Mouse (Mus musculus) midbrain, embryonic 15.5 days (tissue): Measurements from ENCODE around the gene Bcap31. TPM values are rescaled to one million over a fixed set of nuclear protein-coding genes. Genes with fewer than 3 reads are reported as not detected.

ENCODE experiments used
- ATAC-seq: fragments of 200-750 bp; cut with Nextera tagmentation; replicated peaks from 2 replicates; pipeline ENCODE4 v1.8.0; 2017; ENCODE audit warnings: moderate TSS enrichment
- H3K27ac ChIP-seq: fragments of 300-500 bp; sonication (generic); 2 replicates; pipeline ENCODE4 v1.5.1; 2015; ENCODE audit warnings: mild to moderate bottlenecking, inconsistent platforms
- H3K27me3 ChIP-seq: fragments of 300-500 bp; sonication (generic); replicated peaks from 2 replicates; pipeline ENCODE4 v1.6.1; 2015; ENCODE audit warnings: inconsistent platforms
- H3K36me3 ChIP-seq: fragments of 300-500 bp; sonication (generic); replicated peaks from 2 replicates; pipeline ENCODE4 v1.6.1; 2015; ENCODE audit warnings: inconsistent platforms
- H3K4me1 ChIP-seq: fragments of 300-500 bp; sonication (generic); 2 replicates; pipeline ENCODE4 v1.6.1; 2015; ENCODE audit warnings: inconsistent platforms
- H3K4me2 ChIP-seq: fragments of 300-500 bp; sonication (generic); 2 replicates; pipeline ENCODE4 v1.6.1; 2015; ENCODE audit warnings: inconsistent platforms, mild to moderate bottlenecking, moderate library complexity
- H3K4me3 ChIP-seq: fragments of 300-500 bp; sonication (generic); 2 replicates; pipeline ENCODE4 v1.5.1; 2015; ENCODE audit warnings: mild to moderate bottlenecking, inconsistent platforms
- H3K9ac ChIP-seq: fragments of 300-500 bp; sonication (generic); 2 replicates; pipeline ENCODE4 v1.6.1; 2015; ENCODE audit warnings: mild to moderate bottlenecking, inconsistent platforms
- H3K9me3 ChIP-seq: fragments of 300-500 bp; sonication (generic); 2 replicates; pipeline ENCODE4 v1.6.1; 2016; ENCODE audit warnings: inconsistent platforms
- WGBS: fragments of 180-500 bp; shearing (Covaris S2); methylation state at CpG from one replicate; pipeline ENCODE4 v1.1.7; 2015; ENCODE audit warnings: mixed read lengths; 5-methylcytosine and 5-hydroxymethylcytosine counted together
- polyA plus RNA-seq: library from polyadenylated mRNA; unstranded; fragments of >200 nt; fragmentation: Nextera tagmentation; extraction: Ambion mirVana; gene quantifications from 2 replicates; pipeline ENCODE4 v1.2.1, GENCODE M21; 2015

Bcap31 gene
- polyA plus RNA-seq, 1 experiment from 2014 or later = 112 TPM

DNA sequence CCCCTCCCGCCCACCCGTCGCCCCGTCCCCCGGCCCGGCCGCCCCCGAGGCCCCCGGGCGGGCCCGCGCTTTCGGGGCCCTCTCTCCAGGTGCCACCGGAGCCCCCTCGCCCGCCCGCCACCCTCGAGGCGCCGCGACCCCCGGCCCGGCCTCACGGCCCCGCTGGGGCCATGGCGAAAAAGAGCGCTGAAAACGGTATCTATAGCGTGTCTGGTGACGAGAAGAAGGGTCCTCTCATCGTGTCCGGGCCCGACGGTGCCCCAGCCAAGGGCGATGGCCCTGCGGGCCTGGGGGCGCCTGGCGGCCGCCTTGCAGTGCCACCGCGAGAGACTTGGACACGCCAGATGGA lies 42.4 kb downstream of the Bcap31 start:
- Histone ChIP-seq H3K27me3 (no peaks in the 10 kb centered on the region), H3K9me3 (no peaks in the 10 kb centered on the region), H3K4me3 (peak overlapping the region; percentile 66), H3K9ac (peak overlapping the region; percentile 67), H3K27ac (peak overlapping the region; percentile 71), H3K4me2 (peak overlapping the region; percentile 71), H3K36me3 (no peaks in the 10 kb centered on the region), H3K4me1 (peaks cover 21% of the 10 kb centered on the region)
- peak; percentile 39 for ATAC-seq
- 24% methylated on average over 27 of the region's 42 CpGs for WGBS

DNA sequence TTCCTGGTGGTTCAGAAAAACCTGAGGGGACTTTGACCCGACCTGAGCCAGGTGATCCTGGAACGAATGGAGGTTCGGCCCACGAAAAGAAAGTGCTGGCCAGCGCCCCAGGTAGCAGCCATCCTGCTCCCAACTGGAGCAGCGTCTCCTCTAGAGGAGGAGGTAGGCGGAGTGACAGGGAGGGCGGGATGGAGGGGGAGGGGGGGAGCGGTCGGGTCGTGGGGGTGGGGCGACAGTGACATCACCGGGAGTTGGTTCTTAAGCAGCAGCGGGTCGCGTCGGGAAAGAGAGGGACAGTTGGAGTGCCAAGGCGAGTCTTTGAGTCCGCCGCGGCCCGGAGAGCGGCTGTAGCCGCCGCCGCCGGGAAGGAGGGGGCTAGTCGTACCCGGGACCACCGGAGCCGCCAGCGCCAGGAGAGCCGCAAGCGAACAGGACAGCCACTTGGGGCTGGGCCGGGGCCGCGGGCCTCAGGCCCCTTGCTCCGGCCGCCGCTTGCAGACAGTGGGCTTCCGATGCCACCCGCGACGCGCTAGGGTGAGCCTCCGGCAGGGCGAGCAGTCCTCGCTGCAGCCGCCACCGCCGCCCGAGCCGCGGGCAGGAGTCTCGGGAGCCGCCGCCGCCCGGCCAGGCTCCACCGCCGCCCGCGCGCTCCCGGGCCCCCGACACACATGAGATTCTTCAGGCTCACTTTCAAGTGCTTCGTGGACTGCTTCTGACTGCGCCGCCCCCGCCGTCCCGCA lies 42.9 kb downstream of the Bcap31 start, which contains the start of gene Slc6a8:
Slc6a8 (plus strand) TSS at position 272 of the 740 bp plus-strand sequence.
- Histone ChIP-seq H3K9me3 (no peaks in the 10 kb centered on the region), H3K9ac (peak within 1 kb of the TSS; percentile 67), H3K27me3 (no peaks in the 10 kb centered on the region), H3K36me3 (no peaks in the 10 kb centered on the region), H3K4me1 (peaks cover 21% of the 10 kb centered on the region), H3K4me2 (peak within 1 kb of the TSS; percentile 71), H3K4me3 (peak within 1 kb of the TSS; percentile 66), H3K27ac (peak within 1 kb of the TSS; percentile 71)
- peak; percentile 79 for ATAC-seq
- 16% methylated on average over 29 of the region's 72 CpGs for WGBS

DNA sequence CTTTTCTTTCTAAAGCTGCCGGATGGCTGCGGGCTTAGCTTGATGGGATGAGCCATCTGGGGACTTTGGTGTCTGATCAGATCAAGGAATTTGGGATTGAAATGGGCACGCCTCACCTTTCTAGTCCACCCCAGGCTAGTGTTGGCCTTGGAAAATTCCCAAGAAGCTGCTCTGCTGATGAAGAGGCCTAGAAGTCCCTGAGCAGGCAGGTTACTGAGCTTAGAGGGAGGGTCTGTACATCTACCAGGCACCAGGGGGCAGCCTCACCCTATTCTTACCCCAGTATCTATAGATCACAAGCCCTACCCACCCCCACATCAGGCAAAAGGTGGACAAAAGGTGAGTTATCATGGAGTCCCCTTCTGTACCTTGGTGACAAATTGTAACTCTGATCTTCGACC lies 43.9 kb downstream of the Bcap31 start:
- Histone ChIP-seq H3K27me3 (no peaks in the 10 kb centered on the region), H3K4me1 (peaks cover 21% of the 10 kb centered on the region), H3K9me3 (no peaks in the 10 kb centered on the region), H3K27ac (no peak overlapping the region), H3K9ac (no peak overlapping the region), H3K4me3 (no peak overlapping the region), H3K36me3 (no peaks in the 10 kb centered on the region), H3K4me2 (no peak overlapping the region)
- peak; percentile 51 for ATAC-seq
- WGBS = 46% methylated on average over 4 of the region's 4 CpGs

DNA sequence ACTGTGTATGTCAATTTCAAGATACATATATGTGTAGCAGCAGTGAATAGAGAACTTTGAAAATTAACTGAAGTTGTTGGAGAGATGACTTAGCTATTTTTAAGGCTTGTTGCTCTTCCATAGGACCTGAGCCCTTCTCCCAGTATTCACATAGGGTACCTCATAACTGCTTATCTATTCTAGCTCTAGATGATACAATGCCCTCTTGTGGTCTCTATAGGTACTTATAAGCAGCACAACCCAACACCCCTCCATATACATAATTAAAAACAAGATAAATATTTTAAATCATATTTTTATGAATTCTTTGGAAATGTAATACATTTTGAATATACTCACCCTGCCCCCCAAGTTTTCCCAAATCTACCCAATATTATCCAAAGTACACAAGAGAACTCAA lies 52.8 kb downstream of the Bcap31 start:
- Histone ChIP-seq H3K4me3 (no peak overlapping the region), H3K27me3 (no peaks in the 10 kb centered on the region), H3K9me3 (no peaks in the 10 kb centered on the region), H3K36me3 (no peaks in the 10 kb centered on the region), H3K4me2 (no peak overlapping the region), H3K9ac (no peak overlapping the region), H3K27ac (no peak overlapping the region), H3K4me1 (peaks cover 16% of the 10 kb centered on the region)
- no peak for ATAC-seq

DNA sequence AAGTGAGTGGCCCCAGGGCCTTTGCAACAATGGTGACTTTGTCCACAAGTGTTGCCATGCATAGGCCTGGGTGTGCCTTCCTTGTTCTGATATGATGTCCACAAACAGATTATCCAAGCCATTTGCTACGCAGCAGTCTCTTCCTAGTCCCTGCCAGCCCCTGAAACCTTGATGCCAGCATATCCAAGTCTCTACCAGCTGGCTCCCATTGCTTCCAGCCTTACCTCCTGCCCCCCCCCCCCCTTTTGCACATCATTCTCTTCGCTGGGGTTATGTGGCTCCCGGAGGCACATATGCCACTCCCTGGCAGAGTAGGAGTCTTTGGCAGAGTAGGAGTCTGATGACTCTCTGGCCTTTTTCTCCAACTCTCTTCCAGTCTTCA lies 55.7 kb downstream of the Bcap31 start:
- H3K9me3 ChIP-seq = no peaks in the 10 kb centered on the region
- H3K27me3 ChIP-seq = no peaks in the 10 kb centered on the region
- H3K4me2 ChIP-seq = peak overlapping the region; percentile 56
- peaks cover 19% of the 10 kb centered on the region for H3K4me1 ChIP-seq
- ATAC-seq = peak; percentile 5
- no peaks in the 10 kb centered on the region for H3K36me3 ChIP-seq
- 50% methylated on average over 3 of the region's 3 CpGs for WGBS
- H3K27ac ChIP-seq = peak overlapping the region; percentile 79
- H3K4me3 ChIP-seq = peak overlapping the region; percentile 54
- H3K9ac ChIP-seq = peak overlapping the region; percentile 58

DNA sequence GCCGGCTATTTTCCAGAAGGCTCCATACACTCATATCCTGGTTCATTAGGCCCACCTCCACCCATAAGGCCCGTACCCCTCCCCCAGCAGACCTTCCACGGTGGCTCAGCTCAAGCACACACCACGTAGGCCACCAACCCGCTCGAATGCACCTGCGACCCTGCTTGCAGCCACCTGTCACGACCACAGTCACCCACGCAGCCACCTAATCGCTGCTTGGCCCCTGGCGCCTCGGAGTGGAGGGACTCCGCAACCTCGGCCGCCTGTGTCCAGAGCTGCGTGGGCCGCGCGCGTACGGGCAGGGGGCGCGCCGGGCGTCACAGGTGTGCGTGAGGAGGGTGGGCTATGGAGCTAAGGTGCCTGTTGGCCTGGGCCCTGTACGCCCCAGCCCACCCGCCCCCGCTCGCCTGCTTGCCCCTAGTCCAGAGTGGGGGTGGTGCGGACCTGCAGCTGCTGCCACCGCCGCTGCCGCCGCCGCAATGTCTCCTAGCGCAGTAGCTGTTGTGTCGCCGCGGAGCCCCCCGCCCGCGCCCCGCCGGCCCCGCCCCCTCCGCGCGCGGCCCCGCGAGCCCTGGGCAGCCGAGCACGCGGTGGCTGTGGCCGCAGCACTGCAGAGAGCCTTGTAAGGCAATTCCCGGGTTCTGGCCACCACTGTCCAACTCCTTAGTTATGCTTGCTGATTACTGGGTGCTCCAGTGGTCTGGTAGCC lies 56.2 kb downstream of the Bcap31 start, which contains the start of gene Pnck:
Pnck (minus strand) TSS at position 543 of the 709 bp plus-strand sequence.
- peak within 1 kb of the TSS; percentile 56 for H3K4me2 ChIP-seq
- peak within 1 kb of the TSS; percentile 54 for H3K4me3 ChIP-seq
- no peaks in the 10 kb centered on the region for H3K27me3 ChIP-seq
- H3K4me1 ChIP-seq = peaks cover 19% of the 10 kb centered on the region
- peak within 1 kb of the TSS; percentile 79 for H3K27ac ChIP-seq
- peak; percentile 85 for ATAC-seq
- H3K36me3 ChIP-seq = no peaks in the 10 kb centered on the region
- 20% methylated on average over 57 of the region's 57 CpGs for WGBS
- H3K9me3 ChIP-seq = no peaks in the 10 kb centered on the region
- H3K9ac ChIP-seq = peak within 1 kb of the TSS; percentile 58

DNA sequence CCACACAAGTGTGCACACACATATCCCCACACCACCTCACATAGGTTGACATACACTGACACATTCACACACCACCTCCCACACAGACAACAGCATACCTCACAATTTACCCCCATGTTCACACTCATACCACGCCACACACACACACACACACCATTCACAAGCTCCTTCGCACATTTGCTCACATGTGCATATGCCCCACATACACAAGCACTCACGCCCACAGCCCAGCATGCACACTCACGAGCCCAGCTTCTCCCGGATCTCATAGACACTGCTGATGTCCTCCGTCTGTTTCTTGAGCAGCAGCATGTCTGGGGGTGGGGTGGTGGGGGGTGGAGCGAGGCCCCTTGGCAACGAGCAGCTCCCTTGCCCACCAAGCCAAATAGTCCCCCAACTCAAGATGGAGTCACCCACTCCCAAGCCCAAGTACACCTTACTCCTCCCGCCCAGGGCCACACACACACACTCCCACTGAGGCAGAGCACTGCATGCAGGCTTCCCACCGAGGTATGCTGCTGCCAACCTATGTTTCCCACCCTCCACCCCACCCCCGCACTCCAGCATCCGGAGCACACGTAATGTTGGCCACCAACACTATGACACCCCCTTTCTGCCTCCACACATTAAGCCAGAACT lies 56.9 kb downstream of the Bcap31 start:
- H3K27ac ChIP-seq = peak overlapping the region; percentile 79
- ATAC-seq = peak; percentile 48
- peak overlapping the region; percentile 58 for H3K9ac ChIP-seq
- H3K36me3 ChIP-seq = no peaks in the 10 kb centered on the region
- H3K4me2 ChIP-seq = peak overlapping the region; percentile 56
- H3K27me3 ChIP-seq = no peaks in the 10 kb centered on the region
- peaks cover 19% of the 10 kb centered on the region for H3K4me1 ChIP-seq
- H3K4me3 ChIP-seq = peak overlapping the region; percentile 54
- no peaks in the 10 kb centered on the region for H3K9me3 ChIP-seq
- 49% methylated on average over 13 of the region's 13 CpGs for WGBS

DNA sequence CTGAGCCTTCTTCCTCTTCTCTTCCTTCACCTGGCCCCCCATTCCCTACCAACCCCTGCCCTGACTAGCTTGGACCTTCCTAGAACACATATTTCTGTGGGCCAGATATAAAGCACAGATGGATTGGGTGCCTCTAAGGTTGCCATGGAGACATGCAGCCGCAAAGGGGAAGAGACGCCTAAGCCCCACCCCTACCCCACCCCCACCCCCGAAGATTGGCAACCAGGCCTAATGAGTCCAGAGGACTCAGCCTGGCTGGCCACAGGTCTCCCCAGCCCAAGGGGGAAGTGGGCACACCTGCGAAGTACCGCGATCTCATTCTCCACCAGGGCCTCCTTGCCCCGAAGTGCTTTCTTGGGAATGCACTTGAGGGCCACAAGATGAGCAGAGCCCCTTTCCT lies 57.6 kb downstream of the Bcap31 start:
- Histone ChIP-seq H3K9me3 (no peaks in the 10 kb centered on the region), H3K4me3 (peak overlapping the region; percentile 54), H3K4me1 (peaks cover 19% of the 10 kb centered on the region), H3K27ac (no peak overlapping the region), H3K4me2 (peak overlapping the region; percentile 56), H3K27me3 (no peaks in the 10 kb centered on the region), H3K36me3 (no peaks in the 10 kb centered on the region), H3K9ac (no peak overlapping the region)
- no peak for ATAC-seq
- WGBS = 40% methylated on average over 7 of the region's 7 CpGs

DNA sequence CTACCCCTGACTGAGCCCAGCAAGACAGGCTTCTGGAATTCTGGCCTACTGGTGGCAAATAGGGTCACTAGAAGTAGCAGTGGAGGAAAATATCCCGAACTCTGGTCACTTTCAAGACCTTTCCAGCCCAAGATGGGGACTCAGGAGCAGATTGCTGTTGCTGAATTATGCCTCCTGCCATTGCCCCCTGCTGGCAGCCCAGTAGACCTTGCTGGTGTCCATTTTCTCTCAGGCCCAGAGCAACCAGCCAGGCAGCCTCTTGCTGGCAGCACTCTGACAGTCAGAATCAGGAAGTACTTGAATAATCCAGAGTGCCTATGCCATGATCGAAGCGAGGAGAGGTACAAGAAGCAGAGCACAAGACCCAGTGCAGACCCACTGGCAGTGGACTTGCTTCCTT lies 60.4 kb downstream of the Bcap31 start:
- H3K4me2 ChIP-seq = no peak overlapping the region
- ATAC-seq = no peak
- H3K36me3 ChIP-seq = no peaks in the 10 kb centered on the region
- H3K9me3 ChIP-seq = no peaks in the 10 kb centered on the region
- WGBS = 71% methylated on average over 3 of the region's 3 CpGs
- peaks cover 15% of the 10 kb centered on the region for H3K4me1 ChIP-seq
- H3K9ac ChIP-seq = no peak overlapping the region
- no peak overlapping the region for H3K4me3 ChIP-seq
- H3K27ac ChIP-seq = no peak overlapping the region
- H3K27me3 ChIP-seq = no peaks in the 10 kb centered on the region

DNA sequence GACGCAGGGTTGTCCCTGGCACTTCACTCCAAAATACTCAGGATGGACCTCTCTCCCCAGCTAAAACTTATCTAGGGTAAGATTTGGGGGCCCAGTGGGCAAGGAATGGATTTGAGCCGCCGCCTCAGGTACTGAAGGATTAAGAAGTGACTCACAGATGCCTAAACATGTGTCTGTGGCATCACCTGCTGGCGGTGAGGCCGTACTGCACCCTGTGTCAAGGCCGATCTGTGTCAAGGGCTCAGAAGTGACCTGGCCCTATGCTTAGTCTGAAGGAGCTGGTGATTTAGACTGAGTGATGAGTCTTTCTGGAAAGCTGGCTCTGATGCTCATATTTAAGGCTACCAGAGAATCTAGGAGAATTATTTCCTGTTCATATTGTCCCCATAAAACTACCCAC lies 61.8 kb downstream of the Bcap31 start:
- WGBS = 21% methylated on average over 6 of the region's 6 CpGs
- no peak overlapping the region for H3K9ac ChIP-seq
- H3K36me3 ChIP-seq = no peaks in the 10 kb centered on the region
- H3K4me1 ChIP-seq = peaks cover 10% of the 10 kb centered on the region
- H3K27ac ChIP-seq = no peak overlapping the region
- peak; percentile 54 for ATAC-seq
- no peak overlapping the region for H3K4me2 ChIP-seq
- H3K9me3 ChIP-seq = no peaks in the 10 kb centered on the region
- H3K27me3 ChIP-seq = no peaks in the 10 kb centered on the region
- no peak overlapping the region for H3K4me3 ChIP-seq

DNA sequence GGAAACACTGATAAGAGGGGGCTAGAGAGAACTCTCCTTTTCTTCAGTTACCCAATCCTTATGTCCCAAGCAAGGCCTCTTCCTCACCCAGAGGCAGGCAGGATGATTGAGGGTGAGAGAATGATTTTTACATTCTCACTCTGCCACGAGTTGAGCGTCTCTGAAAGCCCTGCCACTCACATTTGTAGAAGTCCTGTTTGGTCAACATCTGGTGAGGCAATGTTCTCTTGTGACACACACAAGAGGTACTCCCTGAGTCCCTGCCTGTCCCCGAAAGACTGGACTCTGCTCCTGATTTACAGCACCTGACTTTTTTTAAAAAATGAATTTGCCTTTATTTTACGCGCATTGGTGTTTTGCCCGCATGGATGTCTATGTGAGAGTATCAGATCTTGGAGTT lies 62.6 kb downstream of the Bcap31 start:
- H3K9ac ChIP-seq = no peak overlapping the region
- no peak overlapping the region for H3K4me3 ChIP-seq
- no peaks in the 10 kb centered on the region for H3K27me3 ChIP-seq
- no peaks in the 10 kb centered on the region for H3K36me3 ChIP-seq
- no peak for ATAC-seq
- WGBS = 83% methylated on average over 6 of the region's 6 CpGs
- H3K4me1 ChIP-seq = peaks cover 6% of the 10 kb centered on the region
- H3K4me2 ChIP-seq = no peak overlapping the region
- no peaks in the 10 kb centered on the region for H3K9me3 ChIP-seq
- no peak overlapping the region for H3K27ac ChIP-seq

DNA sequence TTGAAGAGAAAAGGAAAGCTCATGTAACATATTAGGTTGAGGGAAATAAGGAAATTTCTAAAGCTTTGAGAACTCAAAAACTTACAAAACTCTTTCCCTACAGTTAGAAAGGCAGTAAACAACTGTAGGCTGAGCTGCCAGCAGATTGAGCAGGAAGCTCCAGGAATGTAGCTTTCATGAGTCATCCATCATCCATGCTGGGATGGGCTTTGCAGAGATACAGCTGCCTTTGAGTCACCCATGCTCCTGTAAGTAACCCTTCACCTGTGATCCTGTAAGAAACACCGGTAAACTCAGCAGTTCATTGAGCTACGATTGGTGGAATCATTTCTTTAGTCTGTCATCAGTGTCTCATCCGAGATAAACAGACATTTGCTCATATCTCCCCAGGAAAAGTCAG lies 65.1 kb downstream of the Bcap31 start:
- Histone ChIP-seq H3K36me3 (no peaks in the 10 kb centered on the region), H3K27ac (no peak overlapping the region), H3K9ac (no peak overlapping the region), H3K27me3 (no peaks in the 10 kb centered on the region), H3K4me2 (no peak overlapping the region), H3K4me1 (no peaks in the 10 kb centered on the region), H3K9me3 (no peaks in the 10 kb centered on the region), H3K4me3 (no peak overlapping the region)
- WGBS = 85% methylated on average over 3 of the region's 3 CpGs
- no peak for ATAC-seq
